Mouse (Mus musculus) CD4-positive naive resting alpha-beta T cell, adult 57 days (primary cell): ENCODE data around the gene Eci3. TPM values are rescaled to one million over a fixed set of nuclear protein-coding genes. Genes with fewer than 3 reads are reported as not detected.

Experiments used
- total RNA-seq: library from RNA; stranded (reverse); gene quantifications from one replicate; pipeline ENCODE4 v1.2.4, GENCODE M21; 2023

Gene Eci3
- not detected for total RNA-seq

GRCm38 (mm10) chr13:34963511-34964397 lies at the start of gene Eci3:
TSS of gene Eci3 (minus strand) at chr13:34963810.

GRCm38 (mm10) chr13:34924210-34924609 lies 39.4 kb downstream of the Eci3 start, which contains the start of the genes Fam217a and 4933417A18Rik:
TSS of gene Fam217a (minus strand) at chr13:34924310.
TSS of gene 4933417A18Rik (plus strand) at chr13:34924409.

Other genes starting within 250 kb of the Eci3 start
- not detected for gene Fam50b, start 229.0 kb downstream of the Eci3 start, total RNA-seq
- gene Prpf4b, start 88.5 kb downstream of the Eci3 start, total RNA-seq, result 201 TPM
- gene Fam217a, start 39.5 kb downstream of the Eci3 start, total RNA-seq, result 0.59 TPM
- not detected for gene 4933417A18Rik, start 39.4 kb downstream of the Eci3 start, total RNA-seq
- 35.1 TPM for gene Eci2, start 63.3 kb upstream of the Eci3 start, total RNA-seq